Mouse (Mus musculus) lung, postnatal 36 days (tissue): Measurements from ENCODE around the gene Ube2o.

Experiments used
- DNase-seq: peaks from one replicate; pipeline ENCODE4 v3.0.0; 2022; ENCODE audit warnings: mixed read lengths

Gene Ube2o

DNA sequence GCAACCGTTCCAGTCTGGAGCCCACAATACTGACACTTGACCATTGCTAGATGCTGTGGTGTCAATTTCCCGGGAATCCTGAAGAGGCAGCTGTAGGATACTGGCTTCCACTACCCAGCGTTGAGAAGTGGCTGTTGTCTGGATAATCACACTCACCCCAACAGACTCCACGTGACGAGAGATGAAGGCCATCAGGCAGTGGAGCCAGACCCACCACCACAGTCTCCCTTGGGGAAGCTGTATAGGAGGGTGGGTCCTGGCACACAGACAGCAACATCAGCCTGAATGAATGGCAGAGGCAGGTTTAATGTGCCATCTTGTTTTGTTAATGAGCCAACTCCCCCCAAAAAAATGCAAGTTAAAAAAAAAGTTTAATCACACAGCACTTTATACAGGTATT lies 43.9 kb downstream of the Ube2o start:
- no peak for DNase-seq

DNA sequence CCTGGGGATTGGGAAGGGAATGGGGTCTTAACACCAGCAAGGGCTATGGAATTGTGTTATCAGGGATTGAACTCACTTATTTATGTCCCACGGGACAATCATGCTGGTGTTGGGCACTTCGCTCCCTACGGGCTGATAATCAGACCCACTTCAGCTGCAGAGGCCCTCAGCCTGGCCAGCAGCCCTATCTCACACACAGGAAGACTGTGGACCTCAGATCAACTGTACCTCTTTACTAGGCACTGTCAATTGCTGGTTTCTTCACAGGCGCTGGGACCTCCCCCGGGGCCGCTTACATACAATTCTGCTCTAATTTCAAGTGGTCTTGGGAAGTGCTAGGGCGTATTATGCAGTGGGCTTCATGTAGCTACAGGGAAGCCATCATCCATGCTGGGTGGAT lies 44.6 kb downstream of the Ube2o start:
- no peak for DNase-seq

DNA sequence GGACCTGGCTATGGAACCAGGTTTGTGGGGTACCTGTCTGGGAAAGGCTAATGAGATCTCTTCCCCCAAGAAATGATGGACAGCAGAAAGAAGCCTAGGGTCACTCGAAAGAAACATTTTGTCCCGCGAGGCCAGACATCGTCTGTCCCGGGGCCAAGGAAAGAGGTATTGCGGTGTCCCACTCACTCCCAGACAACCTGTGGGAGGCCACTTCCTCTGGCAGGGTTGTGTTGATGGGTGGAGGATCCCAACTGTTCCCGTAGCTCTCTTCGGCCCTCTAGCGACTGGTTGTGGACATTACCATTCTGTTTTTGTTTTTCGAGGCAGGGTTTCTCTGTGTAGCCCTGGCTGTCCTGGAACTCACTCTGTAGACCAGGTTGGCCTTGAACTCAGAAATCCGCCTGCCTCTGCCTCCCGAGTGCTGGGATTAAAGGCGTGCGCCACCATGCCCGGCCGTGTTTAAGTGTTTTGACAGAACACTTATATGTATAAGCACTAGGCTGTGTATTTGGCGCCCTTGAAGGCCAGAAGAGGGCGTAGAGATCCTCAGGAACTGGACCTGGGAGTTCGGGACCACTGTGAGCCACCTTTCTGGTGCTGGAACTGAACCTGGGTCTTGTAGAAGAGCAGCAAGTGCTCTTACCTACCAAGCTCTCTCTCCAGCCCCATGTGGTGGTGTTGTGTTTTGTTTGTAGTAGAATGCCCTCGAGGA lies 46.9 kb downstream of the Ube2o start:
- peak; percentile 81 for DNase-seq

DNA sequence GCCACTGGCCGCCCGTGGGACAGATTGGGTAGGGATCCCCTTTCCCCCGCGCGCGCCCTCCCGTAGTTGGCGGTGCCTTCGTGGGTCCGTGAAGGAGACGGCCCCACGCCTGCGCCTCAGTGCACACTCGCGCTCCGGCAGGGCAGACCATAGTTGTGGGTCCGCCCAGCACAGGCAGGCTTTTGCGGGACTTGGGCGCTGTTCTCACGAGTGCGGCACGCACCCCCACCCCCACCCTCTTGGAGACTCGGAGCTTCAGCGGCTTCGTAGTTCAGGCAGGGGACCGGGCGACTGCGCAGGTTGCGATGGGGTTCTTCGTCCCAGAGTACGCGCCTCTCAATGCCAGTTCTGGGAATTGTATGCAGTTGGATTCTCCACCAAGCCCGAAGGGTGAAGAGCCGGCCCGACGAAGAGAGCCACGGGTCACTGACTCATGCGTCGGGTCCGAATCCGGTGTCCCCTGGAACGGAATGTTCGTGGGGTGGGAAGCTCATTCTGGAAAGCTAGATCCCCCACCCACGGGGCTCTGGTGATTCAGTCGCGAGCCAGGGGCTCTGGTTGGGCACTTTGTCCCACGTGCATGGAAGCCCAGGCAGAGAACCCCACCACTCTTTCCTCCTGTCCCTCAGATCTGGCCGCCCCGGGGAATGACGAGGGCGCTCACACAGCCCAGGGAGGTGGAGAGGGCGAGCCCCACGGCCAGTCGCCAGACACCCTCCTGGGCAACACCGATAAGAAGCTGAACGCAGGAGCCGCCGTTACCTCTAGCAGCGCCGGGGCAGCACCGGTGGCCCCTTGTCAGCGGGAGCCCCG lies 47.7 kb downstream of the Ube2o start:
- no peak for DNase-seq

DNA sequence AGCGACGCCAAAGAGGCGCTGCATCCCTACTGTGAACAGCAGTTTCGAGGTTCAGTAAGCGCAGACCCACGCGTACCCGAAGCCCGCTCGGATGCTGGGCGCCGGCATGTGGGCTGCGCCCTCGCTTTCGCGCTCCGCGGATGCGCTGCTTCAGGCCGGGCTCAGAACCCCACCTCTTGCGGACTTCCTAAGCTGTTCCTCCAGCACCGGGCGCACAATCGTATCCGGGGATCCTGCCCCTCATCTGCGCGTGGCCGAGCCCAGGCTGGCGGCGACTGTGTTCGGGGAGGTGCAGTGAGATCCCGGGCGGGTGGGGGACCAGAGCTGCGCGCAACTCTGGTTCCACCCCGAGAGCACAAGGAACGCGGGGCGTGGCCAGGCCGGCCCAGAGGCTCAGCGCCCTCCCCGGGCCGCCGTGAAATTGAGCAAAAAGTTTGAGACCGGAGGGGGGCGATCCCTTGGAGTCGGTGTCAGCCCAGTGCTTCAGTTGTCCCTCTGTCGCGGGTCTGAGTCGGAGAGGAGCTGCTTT lies 48.4 kb downstream of the Ube2o start:
- DNase-seq: peak; percentile 78

DNA sequence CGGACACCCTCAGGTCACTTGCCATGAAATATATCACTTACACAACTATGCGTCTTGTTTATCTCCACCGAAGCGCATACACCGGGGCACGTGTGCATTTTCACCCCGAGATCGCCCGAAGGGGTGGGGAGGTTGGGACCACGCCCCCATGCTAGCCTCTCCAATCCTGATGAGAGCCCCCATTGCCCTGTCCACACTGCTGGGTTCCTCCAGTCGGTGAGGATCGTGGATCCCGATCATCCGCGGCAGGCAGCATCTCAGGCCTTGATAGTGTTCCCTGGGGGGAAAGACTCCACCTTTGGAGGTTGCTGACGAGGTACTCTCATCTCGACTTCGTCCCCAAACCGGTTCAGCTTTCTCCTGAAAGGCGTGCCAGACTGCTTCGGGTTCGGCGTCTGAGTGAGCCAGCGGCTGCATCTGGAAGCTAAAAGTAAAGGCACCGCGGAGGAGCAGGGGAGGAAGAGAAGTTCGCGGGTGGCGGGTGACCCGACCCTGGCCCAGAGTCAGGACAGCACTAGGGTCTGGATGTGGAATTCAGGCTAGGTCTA lies 48.9 kb downstream of the Ube2o start:
- peak; percentile 38 for DNase-seq

DNA sequence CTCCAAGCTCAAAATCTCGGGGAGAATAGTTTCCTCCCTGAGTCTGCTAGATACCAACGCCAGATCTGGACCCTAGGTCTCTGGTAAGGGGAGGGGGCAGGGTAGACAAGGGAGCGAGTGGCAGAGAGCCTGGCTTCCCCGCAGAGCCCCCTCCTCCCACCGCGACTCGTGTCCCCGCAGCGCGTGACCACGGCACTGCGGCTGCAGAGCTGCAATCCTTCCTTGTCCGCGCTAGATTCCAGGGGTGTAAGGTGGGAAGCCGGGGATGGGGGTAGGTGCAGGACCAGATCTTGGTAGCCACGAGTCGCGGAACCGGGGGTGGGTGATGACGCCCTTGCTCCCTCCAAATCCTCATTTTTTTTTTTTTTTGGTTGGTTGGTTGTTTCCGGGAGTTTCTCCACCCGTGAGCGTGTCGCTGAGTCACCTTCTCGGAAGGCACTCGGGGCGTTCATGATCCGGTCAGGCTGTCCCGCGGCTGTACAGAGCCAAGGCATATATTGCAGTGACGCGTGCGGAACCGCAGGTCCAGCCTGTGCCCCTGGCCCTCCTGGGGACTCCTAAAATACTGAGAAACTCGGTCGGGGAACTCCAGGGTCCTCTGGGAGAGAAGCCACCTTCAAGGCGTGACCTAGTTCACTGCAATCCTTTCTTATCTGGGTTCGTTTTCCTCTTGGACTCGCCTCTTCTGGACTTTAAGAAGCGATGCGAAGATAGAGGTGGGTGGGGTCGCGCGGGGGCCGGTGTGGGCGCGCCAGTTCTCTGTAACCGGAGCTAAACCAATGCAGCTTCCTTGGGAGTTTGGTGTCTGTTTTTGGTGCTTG lies 49.7 kb downstream of the Ube2o start:
- DNase-seq: no peak

DNA sequence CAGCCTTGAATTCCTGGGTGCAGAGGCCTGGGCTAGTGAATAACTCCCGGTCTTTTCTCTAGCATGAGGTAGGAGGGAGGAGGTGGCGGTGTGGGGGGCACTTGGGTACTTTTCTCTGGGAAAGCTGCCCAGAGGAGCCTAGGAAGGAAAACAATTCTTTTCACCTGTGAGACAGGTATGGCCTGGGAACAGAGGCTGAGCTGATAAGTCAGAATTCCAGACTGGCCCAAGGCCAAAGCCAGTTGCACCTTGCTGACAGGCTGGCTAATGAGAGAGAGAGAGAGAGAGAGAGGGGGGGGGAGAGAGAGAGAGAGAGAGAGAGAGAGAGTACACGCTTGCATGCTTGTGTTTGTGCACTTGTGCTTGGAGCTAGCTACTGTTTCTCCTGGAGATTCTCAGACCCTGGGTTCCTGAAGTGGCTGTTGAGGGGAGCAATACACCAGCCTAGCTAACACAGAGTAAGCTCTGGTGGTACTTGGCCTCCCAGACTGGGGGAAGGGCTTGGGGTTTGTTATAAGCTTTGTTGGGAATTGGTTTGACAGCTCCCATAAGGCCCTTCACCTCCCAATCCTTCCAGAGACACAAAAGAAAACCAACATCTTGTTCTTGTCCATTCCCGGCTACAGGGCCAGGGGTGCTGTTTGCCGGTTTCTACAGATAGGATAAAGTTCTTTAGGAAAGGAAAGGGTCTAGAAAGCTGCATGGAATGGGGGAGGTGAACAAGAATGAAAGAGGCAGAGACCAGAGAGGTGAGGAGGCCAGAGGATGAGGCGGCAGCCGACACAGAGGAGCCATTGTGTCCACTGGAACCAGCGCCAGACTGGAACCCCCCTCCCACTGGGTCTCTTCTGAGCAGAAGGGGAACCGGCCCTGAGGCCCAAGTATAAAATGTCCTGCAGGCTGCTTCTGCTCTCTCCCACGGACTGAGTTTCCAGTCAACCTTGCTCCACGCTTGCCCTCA lies 50.8 kb downstream of the Ube2o start, which contains the start of gene Sphk1:
TSS of gene Sphk1 (plus strand) at position 739 of the 961 bp plus-strand sequence.
- DNase-seq: peak; percentile 74

DNA sequence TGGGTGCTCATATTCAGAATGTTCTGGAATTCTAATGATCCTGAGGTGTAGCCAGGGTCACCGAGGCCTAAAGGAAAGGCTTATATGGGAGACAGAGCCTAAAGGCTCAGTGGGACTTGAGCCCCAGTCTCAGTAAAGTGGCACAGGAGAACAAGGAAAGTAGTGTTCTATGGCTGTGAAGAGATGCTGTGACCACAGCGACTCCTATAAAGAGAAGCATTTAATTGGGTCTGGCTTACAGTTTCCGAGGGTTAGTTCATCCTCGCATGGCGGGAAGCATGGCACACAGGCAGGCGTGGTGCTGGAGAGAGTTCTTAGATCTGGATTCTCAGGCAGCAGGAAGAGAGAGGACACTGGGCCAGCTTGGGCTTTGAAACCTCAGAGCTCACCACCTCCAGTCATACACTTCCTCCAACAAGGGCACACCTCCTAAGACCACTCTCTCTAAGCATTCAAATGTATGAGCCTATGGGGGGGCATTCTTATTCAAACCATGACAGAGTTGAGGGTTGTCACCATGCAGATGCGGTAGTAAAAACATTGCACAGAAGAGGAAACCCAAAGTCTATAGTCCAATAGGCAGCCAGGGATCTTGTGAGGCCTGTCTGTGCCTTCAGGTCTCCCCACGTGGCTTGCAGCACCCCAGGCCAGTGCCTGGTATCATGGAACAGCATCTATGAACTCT lies 52.5 kb downstream of the Ube2o start:
- no peak for DNase-seq

DNA sequence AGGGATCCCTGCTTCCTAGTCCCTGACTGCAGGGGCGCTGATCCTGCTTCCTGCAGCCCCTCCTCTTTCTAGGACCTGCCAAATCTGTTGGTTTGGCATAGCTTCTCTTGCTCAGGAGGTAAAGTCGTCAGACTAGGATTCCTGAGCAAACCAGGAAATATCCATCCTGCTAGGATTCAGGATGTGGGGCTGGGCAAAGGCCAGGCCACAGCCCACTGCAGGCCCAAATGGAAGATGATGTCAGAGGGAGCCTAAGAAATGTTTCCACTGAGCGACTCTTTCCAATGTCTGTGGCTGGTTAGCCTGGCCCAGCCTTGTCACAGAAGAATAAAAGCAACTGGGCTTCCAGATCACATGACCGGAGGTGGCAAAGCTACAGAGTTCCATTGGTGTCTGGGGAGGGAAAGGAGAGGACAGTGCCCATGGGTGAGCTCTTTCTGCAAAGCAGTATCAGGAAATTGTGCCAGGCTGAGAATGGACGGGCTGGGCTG lies 57.5 kb downstream of the Ube2o start:
- peak; percentile 20 for DNase-seq

DNA sequence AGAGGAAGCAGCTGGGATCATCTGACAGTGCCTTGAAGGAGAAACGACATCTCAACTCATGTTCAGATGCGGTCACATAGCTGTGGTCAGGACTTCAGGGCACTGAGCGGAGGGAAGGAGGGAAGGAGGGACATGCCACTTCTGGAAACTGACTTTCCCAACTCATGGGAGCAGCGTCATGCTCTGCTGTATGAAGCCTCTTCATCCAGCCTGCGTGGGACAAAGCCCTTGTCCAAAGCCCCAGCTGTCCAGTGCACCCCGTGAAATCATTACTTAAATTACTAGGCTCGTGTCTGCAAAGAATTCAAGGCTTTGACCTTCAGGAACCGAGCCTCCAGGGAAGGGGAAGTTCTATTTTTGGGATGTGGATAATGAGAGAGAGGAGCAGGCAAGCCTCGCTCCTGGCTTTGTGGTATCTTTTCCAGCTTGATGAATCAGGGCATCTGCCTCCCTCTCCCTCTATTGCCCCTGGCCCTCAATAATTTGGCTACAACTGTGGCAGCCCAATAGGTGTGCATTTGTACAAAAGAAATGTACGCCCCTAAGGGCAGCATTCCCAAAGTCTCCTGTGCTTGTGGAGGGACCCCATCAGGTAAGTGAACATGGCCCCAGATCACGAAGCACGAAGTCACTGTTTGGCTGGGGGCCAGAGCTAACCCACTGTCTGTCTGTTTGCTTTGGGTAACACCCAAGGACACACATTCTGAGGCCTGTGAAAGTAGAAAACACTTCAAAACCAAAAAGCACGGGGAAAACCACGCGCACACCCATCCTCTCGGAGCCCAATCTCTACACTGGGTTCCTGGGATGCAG lies 58.2 kb downstream of the Ube2o start:
- DNase-seq: peak; percentile 22

DNA sequence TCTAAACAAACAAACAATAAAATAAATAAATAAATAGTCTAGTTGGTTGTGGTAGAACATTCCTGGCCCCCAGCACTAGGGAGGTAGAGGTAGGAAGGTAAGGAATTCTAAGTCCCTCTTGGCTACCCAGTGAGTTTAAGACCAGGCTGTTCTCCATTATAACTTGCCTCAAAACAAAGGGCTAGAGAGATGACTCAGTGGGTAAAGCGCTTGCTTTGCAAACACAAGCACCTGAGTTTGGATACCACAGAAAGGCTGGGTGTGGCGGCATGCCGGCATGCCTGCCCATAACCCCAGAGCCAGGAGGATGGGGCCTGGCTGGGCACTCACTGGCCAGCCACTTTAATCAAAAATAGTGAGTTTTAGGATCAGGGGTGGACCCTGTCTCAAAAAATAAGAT lies 59.2 kb downstream of the Ube2o start:
- peak; percentile 58 for DNase-seq

DNA sequence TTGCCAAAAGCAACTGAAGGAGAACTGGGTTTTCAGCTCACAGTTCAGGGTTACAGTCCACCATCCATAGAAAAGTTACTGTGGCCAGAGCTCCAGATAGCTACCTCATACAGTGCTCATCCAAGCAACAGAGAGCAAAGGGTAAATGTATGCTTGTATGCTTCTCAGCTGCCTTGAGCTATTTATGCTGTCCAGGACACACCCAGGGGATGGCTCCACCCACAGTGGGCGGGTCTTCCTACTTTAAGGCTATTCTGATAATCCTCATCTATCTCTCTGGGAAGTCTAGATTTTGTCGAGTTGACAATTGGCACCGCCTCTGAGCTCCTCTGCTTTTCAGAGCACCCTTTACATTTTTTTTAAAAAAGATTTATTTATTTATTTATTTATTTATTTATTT lies 60.1 kb downstream of the Ube2o start:
- peak; percentile 67 for DNase-seq

DNA sequence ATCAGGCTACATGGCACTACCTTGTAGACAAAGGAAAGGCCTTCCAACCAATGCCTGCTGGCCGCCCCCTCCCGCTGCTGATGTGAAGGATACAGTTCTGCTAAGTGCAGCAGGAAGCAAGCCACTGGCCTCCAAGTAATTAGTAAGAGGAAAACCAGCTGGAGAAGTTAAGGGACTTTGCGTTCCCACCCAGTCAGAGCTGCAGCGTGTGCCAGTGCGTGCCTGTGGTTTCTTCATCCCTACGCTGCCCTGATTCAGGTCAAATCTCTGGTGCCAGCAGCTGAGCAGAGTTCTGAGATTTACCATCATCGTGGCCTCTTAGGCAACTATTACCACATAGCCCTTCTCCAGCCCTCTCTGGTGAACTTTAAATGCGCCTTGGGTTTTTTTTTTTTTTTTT lies 62.8 kb downstream of the Ube2o start:
- peak; percentile 78 for DNase-seq

DNA sequence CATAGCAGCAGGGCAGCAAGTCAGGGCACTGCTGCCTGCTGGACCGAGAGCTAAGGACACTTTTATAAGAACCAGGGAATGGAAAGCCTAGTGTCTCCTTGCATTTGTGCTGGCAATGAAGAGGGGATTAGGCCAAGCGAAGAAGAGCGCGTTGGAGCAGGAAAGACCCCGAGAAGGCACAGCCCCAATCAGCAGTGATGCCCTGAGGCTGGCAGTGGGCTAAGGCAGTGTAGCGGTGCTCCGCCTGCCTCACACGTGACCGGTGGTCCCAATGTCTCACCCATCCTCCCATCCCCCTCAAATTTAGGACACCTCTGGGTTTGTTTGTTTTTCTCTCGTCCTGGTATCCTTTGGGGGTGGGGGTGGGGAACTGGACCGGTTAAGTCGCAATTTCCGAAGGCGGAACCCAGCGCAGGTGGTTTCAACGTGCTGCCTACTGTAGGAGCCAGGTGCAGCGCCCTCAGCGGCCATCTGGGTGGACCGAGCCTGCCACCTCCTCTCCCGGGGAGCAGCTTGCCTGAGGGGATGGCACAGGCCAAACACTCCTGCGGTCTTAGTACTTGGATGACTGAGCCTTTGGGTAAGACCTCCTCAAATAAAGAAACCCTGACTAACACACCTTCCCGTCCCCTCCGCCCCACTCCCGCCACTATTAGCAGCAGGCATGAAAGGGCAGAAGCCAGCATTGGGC lies 65.8 kb downstream of the Ube2o start:
- no peak for DNase-seq

DNA sequence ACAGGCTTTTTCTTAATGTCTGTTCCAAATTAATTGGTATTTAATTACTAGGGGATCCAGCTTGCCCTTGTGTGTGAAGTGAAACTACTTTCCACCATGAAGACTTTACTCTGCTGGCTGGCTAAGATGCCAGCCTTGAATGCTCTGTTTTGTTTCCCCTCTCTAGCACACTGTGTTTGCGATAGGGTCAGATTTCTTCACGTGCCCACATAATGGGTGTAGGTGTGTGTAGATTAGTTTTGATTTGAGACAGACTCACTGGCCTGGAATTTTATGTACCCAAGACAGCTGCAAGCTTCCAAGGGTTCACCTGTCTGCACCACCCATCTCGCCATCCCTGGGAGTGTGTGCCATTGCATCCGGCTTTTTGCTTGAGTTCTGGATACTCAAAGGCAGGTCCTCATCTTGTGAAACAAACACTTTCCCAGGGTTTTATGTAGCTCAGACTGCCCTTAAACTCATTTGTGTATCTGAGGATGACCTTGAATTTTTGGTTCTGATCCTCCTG lies 67.7 kb downstream of the Ube2o start:
- DNase-seq: no peak

DNA sequence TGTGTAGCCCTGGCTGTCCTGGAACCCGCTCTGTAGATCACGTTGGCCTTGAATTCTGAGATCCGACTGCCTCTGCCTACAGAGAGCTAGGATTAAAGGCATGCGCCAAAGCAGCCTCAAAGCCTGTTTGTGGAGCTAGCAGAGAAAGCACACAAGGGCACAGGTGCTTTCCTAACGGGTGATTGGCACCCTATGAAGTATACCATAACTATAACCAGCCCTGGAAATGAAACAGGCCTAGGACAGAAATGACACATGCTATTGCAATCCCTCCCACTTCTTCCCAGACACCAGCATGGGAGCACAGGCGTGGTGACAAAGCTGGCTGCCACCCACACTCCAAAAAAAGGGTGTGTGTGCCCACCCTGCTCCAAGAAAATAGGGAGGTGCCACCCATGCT lies 68.3 kb downstream of the Ube2o start:
- DNase-seq: no peak

DNA sequence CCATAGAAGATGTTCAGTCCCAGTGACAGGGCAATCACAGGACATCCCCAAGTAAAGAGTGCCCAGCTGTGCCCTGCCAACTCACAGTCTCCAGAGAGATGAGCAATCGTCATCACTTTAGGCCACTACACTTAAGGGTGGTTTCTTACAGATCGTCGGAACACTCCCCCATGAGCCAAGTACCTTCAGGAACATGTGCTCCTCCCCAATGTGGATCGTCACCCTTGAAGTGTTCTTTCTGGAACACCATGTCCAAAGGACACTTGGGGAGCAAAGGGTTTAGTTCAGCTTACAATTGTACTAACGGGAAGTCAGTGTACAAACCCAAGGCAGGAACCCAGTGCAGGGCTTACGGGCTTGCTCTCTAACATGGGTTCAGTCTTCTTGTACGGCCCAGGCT lies 69.1 kb downstream of the Ube2o start:
- DNase-seq: no peak

DNA sequence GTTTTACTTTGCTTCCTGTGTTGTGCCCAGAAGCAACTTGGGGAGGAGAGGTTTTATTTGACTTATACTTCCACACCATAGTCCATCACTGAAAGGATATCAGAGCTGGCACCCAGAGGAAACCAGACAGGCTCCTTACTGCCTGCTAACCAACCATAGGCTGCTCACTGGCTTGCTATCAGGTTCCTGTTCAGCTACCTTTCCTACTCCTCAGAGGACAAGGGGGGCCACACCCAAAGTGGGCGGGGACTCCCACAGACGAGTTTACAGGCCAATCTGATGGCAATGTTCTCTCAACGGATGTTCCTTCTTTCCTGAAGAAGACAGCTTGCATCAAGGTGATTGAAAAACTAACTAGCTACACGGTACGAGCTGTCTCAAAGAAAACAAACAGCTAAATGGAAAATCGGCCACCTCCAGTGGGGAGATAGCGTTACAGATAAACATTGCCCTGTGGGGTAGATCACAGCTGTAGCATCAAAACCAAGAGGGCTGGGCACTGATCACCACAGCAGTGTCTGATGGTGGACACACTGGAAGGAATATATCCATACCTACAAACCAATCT lies 69.9 kb downstream of the Ube2o start:
- no peak for DNase-seq
